Mouse (Mus musculus) gastrocnemius, postnatal 10 days (tissue): ENCODE data around the gene Bmp2k. TPM values are rescaled to one million over a fixed set of nuclear protein-coding genes. Genes with fewer than 3 reads are reported as not detected.

Experiments used
- DNase-seq: peaks from one replicate; pipeline ENCODE4 v3.0.0; 2021; ENCODE audit warnings: mixed read lengths
- total RNA-seq, 2 experiments: library from RNA; stranded (reverse); gene quantifications; 2 replicates each; pipeline ENCODE4 v1.2.3; 2021

Gene Bmp2k
- total RNA-seq, 2 experiments from 2014 or later = 12.6 to 15.1 TPM

- DNase-seq = peak; percentile 17
These were observed 58.1 kb downstream of the Bmp2k start for GRCm38 (mm10) chr5:97055511-97056068.

DNA sequence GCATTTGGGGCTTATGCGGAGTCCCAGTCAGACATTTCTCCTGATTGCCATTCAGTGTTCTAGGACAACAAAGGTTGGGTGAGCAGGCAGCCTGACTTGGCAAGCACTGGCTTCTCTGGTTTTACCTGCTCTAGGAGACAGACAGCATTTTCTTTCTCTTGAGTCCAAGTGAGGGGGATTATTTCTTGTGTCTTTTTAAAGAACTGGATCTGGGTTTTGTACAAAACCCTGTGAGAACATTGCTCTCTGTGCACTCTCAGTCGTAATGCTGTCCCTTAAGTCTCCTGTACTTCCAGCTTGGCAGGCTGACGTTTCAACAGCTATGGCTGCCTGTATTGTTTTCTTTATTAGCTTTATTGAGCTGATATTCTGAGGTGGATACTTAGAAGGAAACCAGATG, 58.9 kb downstream of the Bmp2k start:
- DNase-seq = no peak

GRCm38 (mm10) chr5:97056791-97057450, 59.4 kb downstream of the Bmp2k start:
- no peak for DNase-seq

- DNase-seq = no peak
These were observed 63.4 kb downstream of the Bmp2k start for GRCm38 (mm10) chr5:97060864-97061263.

- no peak for DNase-seq
These were observed 64.6 kb downstream of the Bmp2k start for GRCm38 (mm10) chr5:97062041-97062440.

DNA sequence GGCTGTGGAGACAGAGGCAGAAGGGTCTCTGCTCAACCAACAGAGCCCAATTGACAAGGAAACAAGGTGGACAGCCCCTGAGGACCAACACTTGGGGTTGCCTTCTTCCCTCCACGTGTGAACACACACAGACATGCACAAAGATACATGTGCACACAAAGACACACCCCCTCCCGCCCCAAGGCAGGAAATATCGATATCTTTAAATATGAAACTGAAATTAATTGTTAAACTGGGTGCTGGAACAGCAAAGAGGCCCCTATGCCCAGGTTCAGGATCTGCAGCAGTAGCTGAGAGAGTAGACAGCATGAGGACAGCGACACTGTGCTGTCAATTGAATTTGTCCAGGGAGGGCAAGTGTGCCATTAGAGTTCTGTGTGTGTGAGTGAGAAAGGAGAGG, 68.3 kb downstream of the Bmp2k start:
- DNase-seq = no peak

GRCm38 (mm10) chr5:97075476-97076151, 78.1 kb downstream of the Bmp2k start:
- DNase-seq = no peak

GRCm38 (mm10) chr5:97076167-97076566, 78.7 kb downstream of the Bmp2k start:
- no peak for DNase-seq

- DNase-seq = no peak
These were observed 80.2 kb downstream of the Bmp2k start for GRCm38 (mm10) chr5:97077676-97078075.

GRCm38 (mm10) chr5:97078641-97079040, 81.2 kb downstream of the Bmp2k start:
- DNase-seq = no peak

- no peak for DNase-seq
These were observed 84.0 kb downstream of the Bmp2k start for GRCm38 (mm10) chr5:97081481-97081880.

- no peak for DNase-seq
These were observed 86.2 kb downstream of the Bmp2k start for GRCm38 (mm10) chr5:97083701-97084100.

DNA sequence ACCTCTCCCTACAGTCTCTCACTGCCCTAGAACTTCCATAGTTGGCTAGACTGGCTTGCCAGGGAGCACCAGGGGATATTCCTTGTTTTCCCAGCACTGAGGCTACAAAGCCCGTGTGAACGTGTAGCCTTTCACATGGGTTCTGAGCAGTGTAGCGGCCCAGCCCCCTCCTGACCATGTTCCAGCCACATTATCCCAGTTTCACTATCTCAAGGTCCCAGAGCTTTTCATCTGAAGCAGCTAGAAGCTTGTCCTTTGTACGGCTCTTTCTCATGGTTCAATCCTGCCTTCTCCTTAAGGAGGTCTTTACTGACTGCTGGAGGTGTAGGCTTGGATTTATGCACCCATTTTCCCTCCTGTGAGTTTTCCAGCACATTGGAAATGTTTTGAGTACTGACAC, 87.1 kb downstream of the Bmp2k start:
- no peak for DNase-seq

DNA sequence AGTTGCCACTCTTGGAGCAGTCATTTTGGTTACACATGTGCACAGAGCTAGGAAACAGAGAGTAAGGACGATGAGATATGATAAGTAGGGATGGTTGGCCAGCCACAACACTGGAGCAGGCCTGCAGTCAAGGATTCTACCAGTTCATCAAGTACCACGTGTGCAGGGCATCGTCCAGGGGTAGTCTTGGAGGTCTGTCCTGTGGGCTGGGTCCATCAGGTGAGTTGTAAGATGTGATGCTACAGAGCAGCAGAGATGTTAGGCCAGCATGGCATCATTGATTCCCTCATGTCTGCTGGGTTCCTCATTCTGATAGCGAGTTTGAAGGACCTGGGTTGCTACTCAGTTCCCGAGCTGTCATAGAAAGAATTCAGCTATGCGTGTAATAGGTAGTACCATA, 87.6 kb downstream of the Bmp2k start:
- no peak for DNase-seq

DNA sequence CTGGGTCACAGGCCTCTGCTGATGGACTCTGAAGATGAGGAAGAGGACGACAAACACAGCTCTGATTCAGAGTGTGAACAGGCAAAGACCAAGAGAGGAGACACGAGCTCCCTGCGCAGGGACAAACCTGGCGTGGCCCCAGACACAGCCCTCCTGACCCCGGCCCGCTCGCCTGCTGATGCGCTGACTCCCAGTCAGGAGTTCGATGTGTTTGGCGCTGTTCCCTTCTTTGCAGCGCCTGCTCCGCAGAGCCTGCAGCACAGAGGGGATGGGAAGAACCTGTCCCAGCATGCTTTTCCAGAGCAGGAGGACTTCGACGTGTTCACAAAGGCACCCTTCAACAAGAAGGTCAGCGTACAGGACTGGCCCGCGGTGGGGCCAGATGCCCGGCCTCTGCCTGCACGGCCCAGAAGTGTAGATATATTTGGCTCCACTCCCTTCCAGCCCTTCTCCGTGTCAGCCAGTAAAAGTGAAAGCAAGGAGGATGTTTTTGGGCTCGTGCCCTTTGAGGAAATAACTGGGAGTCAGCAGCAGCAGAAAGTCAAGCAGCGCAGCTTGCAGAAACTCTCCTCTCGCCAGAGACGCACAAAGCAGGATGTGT, 89.6 kb downstream of the Bmp2k start:
- peak; percentile 13 for DNase-seq

DNA sequence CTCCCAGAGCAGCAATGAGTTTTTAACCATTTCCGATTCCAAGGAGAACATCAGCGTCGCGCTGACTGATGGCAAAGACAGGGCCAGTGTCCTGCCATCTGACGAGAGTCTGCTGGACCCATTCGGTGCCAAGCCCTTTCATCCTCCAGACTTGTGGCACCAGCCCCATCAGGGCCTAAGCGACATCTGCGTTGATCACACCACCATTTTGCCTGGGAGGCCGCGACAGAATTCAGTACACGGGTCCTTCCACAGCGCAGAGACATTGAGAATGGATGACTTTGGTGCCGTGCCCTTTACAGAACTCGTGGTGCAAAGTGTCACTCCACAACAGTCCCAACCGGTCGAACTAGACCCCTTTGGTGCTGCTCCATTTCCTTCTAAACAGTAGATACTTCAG, 90.3 kb downstream of the Bmp2k start:
- no peak for DNase-seq

DNA sequence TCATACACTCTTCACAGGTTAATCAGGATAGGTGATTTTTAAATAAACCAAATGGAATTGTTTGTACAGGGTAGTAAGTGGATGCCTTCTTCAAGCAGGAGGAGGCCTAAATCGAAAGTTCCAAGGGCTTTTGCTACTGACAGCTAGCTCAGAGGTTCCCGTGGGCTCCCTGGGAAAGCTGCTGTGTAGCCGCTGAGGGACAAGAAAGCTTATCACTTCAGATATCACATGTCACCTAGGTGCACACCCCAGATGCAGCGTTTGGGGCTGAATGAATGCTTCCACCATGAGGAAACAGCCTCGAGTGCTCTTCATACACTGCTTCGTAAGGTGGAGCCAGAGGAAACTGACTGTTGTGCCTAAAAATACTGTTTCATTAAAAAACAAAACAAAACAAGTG, 90.7 kb downstream of the Bmp2k start:
- no peak for DNase-seq

DNA sequence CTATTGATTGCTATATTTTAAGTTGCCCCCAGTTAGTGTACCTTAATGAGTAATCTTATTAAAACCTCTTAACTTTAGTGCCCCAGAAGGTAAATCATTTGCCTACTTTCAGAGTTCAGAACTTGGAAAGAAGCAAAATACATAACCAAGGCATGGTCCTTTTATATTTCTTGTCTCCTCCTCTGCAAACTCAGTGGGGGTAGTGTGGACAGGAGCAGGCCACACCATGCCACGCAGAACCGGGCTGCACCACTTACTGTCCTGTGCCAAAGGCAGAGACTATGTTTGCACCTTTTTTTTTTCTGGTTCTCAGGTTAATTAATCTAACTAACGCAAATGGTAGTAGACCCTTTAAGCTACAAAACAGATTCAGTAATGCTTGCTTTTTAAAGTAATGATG, 91.9 kb downstream of the Bmp2k start:
- no peak for DNase-seq

DNA sequence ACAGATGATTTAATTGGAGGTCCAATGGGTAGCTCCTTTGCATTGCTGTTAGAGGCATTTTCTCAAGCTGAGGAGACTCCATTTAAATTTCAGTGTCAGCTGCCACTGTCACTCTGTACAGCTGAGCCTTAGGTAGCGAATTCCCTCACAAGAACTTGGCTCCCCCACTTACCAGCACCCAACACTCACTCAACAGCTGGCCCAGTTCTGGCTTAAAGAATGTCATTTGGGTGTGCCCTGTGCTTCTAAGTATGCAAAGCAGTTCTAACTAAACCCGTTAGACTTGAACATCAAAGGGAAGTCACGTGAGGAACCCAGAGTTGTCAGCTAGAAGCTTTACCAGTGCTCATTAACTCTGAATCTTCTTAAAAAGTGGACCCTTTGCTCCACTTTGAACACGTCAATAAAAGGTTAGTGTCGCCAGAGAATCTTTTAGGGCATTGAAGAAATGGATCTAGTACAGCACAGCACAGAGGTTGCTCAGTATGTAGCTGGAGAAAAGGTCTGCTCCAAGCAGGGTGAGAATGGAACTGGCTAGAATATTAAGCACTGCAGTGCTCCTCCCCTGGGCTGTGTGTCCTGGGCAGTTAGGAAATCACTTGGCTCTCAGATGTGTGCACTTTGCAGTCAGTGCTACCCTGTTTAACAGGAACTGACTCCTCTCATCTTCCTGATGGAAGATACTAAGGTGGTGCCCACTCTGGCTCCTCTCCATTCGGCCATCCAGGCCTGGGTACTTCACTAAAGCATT, 92.7 kb downstream of the Bmp2k start:
- DNase-seq = no peak

- DNase-seq = no peak
These were observed 95.5 kb downstream of the Bmp2k start for GRCm38 (mm10) chr5:97092970-97093369.

DNA sequence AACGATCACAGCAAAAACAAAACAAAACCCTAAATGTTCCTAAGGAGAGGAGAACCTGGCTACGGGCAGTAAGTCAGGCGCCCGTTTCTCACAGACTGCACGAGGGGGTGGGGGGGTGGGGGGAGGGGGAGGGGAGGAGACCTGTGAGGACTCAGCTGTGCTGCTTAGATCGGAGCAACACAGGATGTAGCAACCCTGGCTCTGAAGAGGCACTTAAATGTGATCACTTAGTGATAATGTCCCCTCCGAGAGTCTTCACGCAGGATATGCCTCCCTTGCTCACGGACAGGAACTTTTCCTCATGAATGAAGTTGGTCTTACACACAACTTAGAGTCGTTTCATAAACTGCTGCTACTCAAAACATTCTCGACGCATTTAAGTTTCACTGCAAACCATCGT, 97.8 kb downstream of the Bmp2k start:
- DNase-seq = no peak

GRCm38 (mm10) chr5:97097631-97098041, 100.1 kb downstream of the Bmp2k start:
- DNase-seq = no peak

GRCm38 (mm10) chr5:97099954-97100353, 102.5 kb downstream of the Bmp2k start:
- no peak for DNase-seq
